Mouse (Mus musculus) lung, embryonic 14.5 days (tissue): ENCODE data around the gene Tmem170b. TPM values are rescaled to one million over a fixed set of nuclear protein-coding genes. Genes with fewer than 3 reads are reported as not detected.

Source experiments
- ATAC-seq: fragments of 200-750 bp; cut with Nextera tagmentation; 2 replicates; pipeline ENCODE4 v1.8.0; 2017; ENCODE audit warnings: mild to moderate bottlenecking, moderate TSS enrichment, moderate library complexity; ENCODE audit not compliant: insufficient read depth
- DNase-seq: peaks from one replicate; pipeline ENCODE4 v3.0.0-alpha.2; 2015
- H3K27ac ChIP-seq: fragments of 300-500 bp; sonication (generic); 2 replicates; pipeline ENCODE4 v1.5.1; 2014; ENCODE audit warnings: low read depth, mild to moderate bottlenecking, moderate library complexity
- H3K27me3 ChIP-seq: fragments of 300-500 bp; sonication (generic); 2 replicates; pipeline ENCODE4 v1.6.1; 2014; ENCODE audit warnings: low read length, control low read depth; ENCODE audit not compliant: insufficient read depth
- H3K36me3 ChIP-seq: fragments of 300-500 bp; sonication (generic); 2 replicates; pipeline ENCODE4 v1.6.1; 2014; ENCODE audit warnings: control low read depth; ENCODE audit not compliant: insufficient read depth
- H3K4me1 ChIP-seq: fragments of 300-500 bp; sonication (generic); 2 replicates; pipeline ENCODE4 v1.6.1; 2014; ENCODE audit warnings: antibody characterized with exemption, control low read depth; ENCODE audit not compliant: insufficient read depth
- H3K4me2 ChIP-seq: fragments of 300-500 bp; sonication (generic); 2 replicates; pipeline ENCODE4 v1.6.1; 2014; ENCODE audit warnings: mild to moderate bottlenecking
- H3K4me3 ChIP-seq: fragments of 300-500 bp; sonication (generic); 2 replicates; pipeline ENCODE4 v1.5.1; 2014; ENCODE audit warnings: low read depth, low read length
- H3K9ac ChIP-seq: fragments of 300-500 bp; sonication (generic); 2 replicates; pipeline ENCODE4 v1.6.1; 2014
- H3K9me3 ChIP-seq: fragments of 300-500 bp; sonication (generic); 2 replicates; pipeline ENCODE4 v1.6.1; 2016; ENCODE audit warnings: low read depth, low read length, control low read depth
- CTCF ChIP-seq: IDR thresholded peaks from 2 replicates; pipeline ENCODE4 v1.5.1; 2016; ENCODE audit warnings: antibody characterized with exemption, low read depth
- WGBS: fragments of 180-500 bp; shearing (Covaris S2); extraction: QIAGEN DNeasy Blood & Tissue Kit; methylation state at CpG from one replicate; pipeline ENCODE4 v1.1.7; 2014; 5-methylcytosine and 5-hydroxymethylcytosine counted together
- polyA plus RNA-seq: library from polyadenylated mRNA; unstranded; fragments of >200 nt; fragmentation: Nextera tagmentation; extraction: Ambion mirVana; gene quantifications from 2 replicates; pipeline ENCODE4 v1.2.1, GENCODE M21; 2014

Tmem170b gene
- polyA plus RNA-seq, 1 experiment from 2014 or later, result 13.8 TPM

DNA sequence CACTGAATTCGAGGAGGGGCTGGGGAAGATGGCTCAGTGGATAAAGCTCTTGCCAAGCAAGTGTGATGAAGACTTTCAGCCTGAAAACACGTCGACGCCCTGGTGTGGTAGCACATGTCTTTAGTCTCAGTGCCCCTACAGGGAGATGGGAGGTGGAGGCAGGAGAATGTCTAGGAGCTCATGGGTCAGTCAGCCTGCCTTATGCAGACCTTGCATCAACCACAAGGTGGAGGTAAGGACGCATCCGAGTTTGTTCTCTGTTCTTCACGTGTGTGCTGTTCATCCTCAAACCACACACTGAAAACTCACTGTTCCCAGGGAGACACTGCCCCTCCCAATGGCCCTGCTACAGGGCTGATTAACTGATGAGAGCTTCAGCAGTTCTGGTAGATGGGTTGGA, 45.0 kb downstream of the Tmem170b start:
- Histone ChIP-seq H3K4me2 (no peak overlapping the region), H3K9ac (no peak overlapping the region), H3K27me3 (no peaks in the 10 kb centered on the region), H3K9me3 (no peaks in the 10 kb centered on the region), H3K36me3 (no peaks in the 10 kb centered on the region), H3K4me1 (peaks cover 1% of the 10 kb centered on the region; the same call in 1 of the 2 replicates), H3K4me3 (no peak overlapping the region), H3K27ac (no peak overlapping the region)
- ATAC-seq, result no peak
- peak; percentile 49 for TF ChIP-seq CTCF
- WGBS, result 75% methylated on average over 7 of the region's 7 CpGs
- DNase-seq, result no peak

DNA sequence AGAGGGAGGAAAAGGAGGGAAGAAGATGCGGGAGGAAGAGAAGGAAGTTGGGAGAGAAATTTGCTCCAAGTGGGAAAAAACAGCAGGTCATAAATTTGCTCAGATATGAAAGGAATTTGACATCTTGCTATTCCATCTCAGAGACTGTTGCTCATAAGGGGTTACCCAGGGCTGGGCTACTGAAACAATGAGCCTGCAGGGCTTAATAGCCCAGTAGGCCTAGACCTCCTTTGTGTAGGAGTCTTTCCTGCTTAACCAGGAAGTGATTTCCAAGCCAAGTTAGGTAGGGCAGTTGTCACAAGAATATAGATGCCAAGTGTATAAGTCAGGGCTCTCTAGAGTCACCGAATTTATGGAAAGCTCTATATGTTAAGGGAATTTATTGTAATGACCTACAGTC, 48.1 kb downstream of the Tmem170b start:
- DNase-seq (no peak), ATAC-seq (no peak)
- TF ChIP-seq CTCF, result no peak
- no peak overlapping the region for H3K9ac ChIP-seq
- no peaks in the 10 kb centered on the region for H3K4me1 ChIP-seq
- no peaks in the 10 kb centered on the region for H3K36me3 ChIP-seq
- no peak overlapping the region for H3K4me2 ChIP-seq
- H3K4me3 ChIP-seq, result no peak overlapping the region
- no peaks in the 10 kb centered on the region for H3K27me3 ChIP-seq
- no peak overlapping the region for H3K27ac ChIP-seq
- H3K9me3 ChIP-seq, result no peaks in the 10 kb centered on the region
- WGBS, result 82% methylated on average over 2 of the region's 2 CpGs

DNA sequence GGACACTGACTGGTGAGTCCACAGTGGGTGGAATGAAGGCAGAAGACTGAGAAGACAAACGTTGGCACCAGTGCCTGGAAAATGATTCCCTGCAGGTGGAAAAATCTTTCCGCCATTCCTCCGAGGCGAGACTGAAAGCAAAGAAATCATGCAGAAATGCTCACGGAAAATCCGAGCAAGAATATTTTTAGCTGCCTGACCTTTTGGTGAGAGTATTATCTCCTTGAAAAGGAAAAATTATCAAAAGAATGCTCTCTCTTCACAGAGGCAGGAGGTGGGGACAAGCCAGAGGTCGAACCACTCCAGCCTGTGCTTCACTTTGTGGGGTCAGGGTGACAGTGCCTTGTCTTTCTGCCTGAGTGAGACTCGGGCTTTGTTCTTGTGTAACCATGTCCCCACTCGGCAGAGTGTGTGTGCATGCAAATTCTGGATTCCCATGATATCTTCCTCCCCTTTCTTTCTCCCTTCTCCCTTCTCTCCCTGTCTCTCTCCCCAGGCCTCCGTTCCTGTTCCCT, 49.9 kb downstream of the Tmem170b start:
- no peaks in the 10 kb centered on the region for H3K4me1 ChIP-seq
- H3K4me3 ChIP-seq, result no peak overlapping the region
- DNase-seq (no peak), ATAC-seq (no peak)
- no peak overlapping the region for H3K27ac ChIP-seq
- H3K36me3 ChIP-seq, result no peaks in the 10 kb centered on the region
- TF ChIP-seq CTCF, result no peak
- H3K27me3 ChIP-seq, result no peaks in the 10 kb centered on the region
- no peak overlapping the region for H3K4me2 ChIP-seq
- no peaks in the 10 kb centered on the region for H3K9me3 ChIP-seq
- H3K9ac ChIP-seq, result no peak overlapping the region
- WGBS, result 46% methylated on average over 10 of the region's 10 CpGs

DNA sequence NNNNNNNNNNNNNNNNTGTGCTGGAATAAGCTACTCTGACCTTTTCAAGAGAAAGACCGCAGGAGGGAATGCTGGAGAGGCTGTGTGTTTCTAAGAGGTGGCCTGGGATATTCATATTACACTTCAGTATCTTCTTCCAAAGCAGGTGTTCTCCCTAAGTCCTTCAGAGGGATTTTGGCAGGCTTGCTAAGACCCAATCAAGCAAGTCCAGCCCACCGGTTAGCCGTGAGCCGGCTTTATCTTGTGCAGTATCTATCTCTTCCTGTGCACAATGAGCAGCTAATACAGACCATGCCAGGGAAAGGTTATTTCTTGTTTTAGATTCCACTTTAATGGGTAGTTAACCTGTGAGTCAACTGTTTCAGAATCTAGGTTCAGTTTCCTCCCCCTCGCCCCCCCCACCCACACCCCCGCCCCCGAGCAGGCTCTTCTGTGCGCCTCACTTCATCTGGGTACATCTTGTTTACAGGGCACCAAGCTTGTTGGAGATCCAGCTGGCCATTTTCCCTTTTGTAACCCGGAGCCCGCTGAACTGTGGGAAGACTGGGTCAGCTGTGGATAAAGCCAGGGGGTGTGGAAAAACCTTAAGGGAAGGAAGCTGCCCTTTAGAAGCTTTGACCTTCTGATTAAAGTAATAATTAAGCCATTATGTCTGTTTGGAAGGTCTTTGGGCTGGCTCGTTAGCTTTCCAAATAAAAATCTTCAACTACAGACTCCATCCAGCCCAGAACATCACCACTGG, 54.5 kb downstream of the Tmem170b start:
- Histone ChIP-seq H3K4me3 (no peak overlapping the region), H3K4me2 (no peak overlapping the region), H3K9me3 (no peaks in the 10 kb centered on the region), H3K27ac (no peak overlapping the region), H3K27me3 (no peaks in the 10 kb centered on the region), H3K4me1 (peaks cover 8% of the 10 kb centered on the region), H3K9ac (no peak overlapping the region), H3K36me3 (no peaks in the 10 kb centered on the region)
- 70% methylated on average over 11 of the region's 11 CpGs for WGBS
- ATAC-seq, result no peak
- no peak for DNase-seq
- no peak for TF ChIP-seq CTCF

DNA sequence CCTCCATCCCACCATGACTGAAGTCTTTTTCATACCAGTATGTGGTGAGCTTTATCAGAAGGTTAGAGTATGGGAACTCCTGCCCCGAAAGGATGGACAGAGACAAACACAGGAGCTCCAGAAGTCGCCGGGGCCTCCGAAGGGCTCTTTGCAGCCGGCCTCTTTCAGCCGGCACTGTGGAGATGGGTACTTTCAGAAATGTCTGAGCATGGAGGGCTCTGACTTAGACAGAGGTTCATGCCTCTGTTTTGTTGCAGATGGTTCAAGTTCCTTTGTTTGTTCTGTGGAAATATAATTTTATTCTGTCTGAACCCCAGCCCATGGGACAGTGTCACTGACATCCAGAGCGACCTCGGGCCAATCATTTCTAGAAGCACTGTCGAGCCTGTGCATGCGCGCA, 55.4 kb downstream of the Tmem170b start:
- H3K27ac ChIP-seq, result no peak overlapping the region

DNA sequence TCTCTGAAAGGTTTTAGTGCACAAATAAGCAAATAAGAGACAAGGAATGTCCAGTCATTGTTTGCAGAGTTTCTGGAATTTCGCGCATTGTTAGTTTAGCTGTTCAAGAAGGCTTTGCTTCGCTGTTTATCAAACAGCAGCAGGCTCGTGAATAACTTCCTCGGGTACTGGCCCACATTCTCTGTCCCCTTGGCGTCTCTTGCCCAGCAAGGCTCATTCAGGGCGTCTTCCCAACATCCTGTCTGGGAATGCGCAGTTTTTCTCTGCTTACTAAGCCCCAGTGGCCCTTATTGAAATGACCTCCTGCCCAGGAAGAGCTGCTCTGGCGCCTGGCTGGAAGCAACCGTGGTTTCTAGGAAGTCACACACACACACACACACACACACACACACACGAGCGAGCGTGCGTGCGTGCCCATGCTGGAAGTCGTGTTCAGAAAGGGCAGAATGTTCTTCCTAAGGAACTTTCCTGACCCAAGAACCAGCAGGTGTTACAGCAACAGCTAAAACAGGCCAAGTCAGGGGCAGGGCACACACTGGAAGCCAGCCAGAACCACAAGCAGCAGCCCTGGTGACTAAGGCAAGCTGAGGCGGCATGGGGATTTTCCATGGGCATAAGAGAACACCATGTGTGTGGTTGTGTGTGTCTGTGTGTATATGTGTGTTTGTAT, 56.8 kb downstream of the Tmem170b start:
- TF ChIP-seq CTCF, result no peak

More for the DNA sequence above, 55.4 kb downstream of the Tmem170b start:
- WGBS, result 82% methylated on average over 11 of the region's 11 CpGs
- no peak for ATAC-seq
- Histone ChIP-seq H3K4me3 (no peak overlapping the region), H3K27me3 (no peaks in the 10 kb centered on the region), H3K4me1 (peaks cover 8% of the 10 kb centered on the region), H3K36me3 (no peaks in the 10 kb centered on the region), H3K9me3 (no peaks in the 10 kb centered on the region), H3K4me2 (no peak overlapping the region), H3K9ac (no peak overlapping the region)
- no peak for DNase-seq
- TF ChIP-seq CTCF, result no peak

DNA sequence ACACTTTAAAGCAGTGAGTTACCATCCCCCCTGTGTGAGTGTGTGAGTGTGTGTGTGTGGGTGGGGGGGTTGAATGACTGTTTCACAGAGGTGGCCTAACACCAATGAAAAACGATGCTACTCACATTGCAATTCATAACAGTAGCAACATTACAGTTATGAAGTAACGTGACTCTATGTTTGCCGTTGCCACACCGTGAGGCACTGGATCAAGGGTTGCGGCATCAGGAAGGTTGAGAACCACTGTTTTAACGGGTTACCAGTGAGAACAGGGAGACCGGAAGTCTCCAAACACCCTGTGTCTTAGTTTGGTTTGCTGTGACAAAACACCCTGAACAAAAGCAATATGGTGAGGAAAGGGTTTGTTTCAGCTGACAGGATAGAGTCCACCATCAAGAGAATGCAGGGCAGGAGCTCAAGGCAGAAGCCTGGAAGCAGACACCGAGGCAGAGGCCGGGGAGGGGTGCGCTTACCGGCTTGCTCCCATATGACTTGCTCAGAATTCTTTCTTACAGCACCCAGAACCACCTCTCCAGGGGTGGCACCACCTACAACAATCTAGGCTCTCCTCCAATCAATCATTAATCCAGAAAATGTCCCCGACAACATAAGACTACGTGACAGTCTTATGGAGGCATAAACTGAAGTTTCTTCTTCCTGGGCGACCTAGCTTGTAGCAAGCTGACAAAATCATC, 57.9 kb downstream of the Tmem170b start:
- no peak for TF ChIP-seq CTCF
- whole genome bisulfite sequencing, result 81% methylated on average over 14 of the region's 14 CpGs
- no peak overlapping the region for H3K4me3 ChIP-seq

More for the DNA sequence above, 56.8 kb downstream of the Tmem170b start:
- H3K36me3 ChIP-seq, result no peaks in the 10 kb centered on the region
- peak; percentile 76 for DNase-seq
- no peak overlapping the region for H3K9ac ChIP-seq
- peak overlapping the region; percentile 33 for H3K27ac ChIP-seq
- no peaks in the 10 kb centered on the region for H3K9me3 ChIP-seq
- H3K27me3 ChIP-seq, result no peaks in the 10 kb centered on the region
- 26% methylated on average over 17 of the region's 17 CpGs for WGBS
- H3K4me1 ChIP-seq, result peaks cover 8% of the 10 kb centered on the region
- ATAC-seq, result peak; percentile 69; the same call in 1 of the 2 replicates
- peak overlapping the region; percentile 19; the same call in 1 of the 2 replicates for H3K4me2 ChIP-seq
- no peak overlapping the region for H3K4me3 ChIP-seq

More for the DNA sequence above, 57.9 kb downstream of the Tmem170b start:
- no peak for ATAC-seq
- Histone ChIP-seq H3K4me1 (peaks cover 8% of the 10 kb centered on the region), H3K9me3 (no peaks in the 10 kb centered on the region), H3K27ac (no peak overlapping the region), H3K9ac (no peak overlapping the region), H3K36me3 (no peaks in the 10 kb centered on the region), H3K27me3 (no peaks in the 10 kb centered on the region), H3K4me2 (no peak overlapping the region)
- DNase-seq, result no peak
